Mouse (Mus musculus) bone marrow macrophage, adult 2 months (primary cell): ENCODE data around the gene Wdr70. TPM values are rescaled to one million over a fixed set of nuclear protein-coding genes. Genes with fewer than 3 reads are reported as not detected.

Experiments
- H3K27ac ChIP-seq: 2 replicates; pipeline ENCODE4 v1.5.1; 2012; ENCODE audit warnings: low read depth, low read length; ENCODE audit not compliant: insufficient read depth
- H3K4me1 ChIP-seq: 2 replicates; pipeline ENCODE4 v1.6.1; 2012; ENCODE audit warnings: low read length; ENCODE audit not compliant: control insufficient read depth, insufficient read depth
- H3K4me3 ChIP-seq: 2 replicates; pipeline ENCODE4 v1.5.1; 2012; ENCODE audit warnings: mild to moderate bottlenecking, low read length, moderate library complexity; ENCODE audit not compliant: insufficient read depth
- CTCF ChIP-seq: IDR thresholded peaks from 2 replicates; pipeline ENCODE4 v1.5.1; 2012; ENCODE audit warnings: low read depth, mild to moderate bottlenecking, low read length, moderate library complexity
- POLR2A ChIP-seq: IDR thresholded peaks from 2 replicates; pipeline ENCODE4 v1.6.1; 2012; ENCODE audit warnings: mild to moderate bottlenecking, low read depth, low read length, borderline replicate concordance
- polyA plus RNA-seq: library from polyadenylated mRNA; stranded (reverse); fragments of >200 nt; gene quantifications from 2 replicates; pipeline ENCODE4 v1.2.4, GENCODE M21; 2012; ENCODE audit not compliant: missing spikeins, insufficient read depth, insufficient read length

The Wdr70 gene
- polyA plus RNA-seq, 1 experiment, result 29.4 TPM

GRCm38 (mm10) chr15:7879956-7880355 is 219.1 kb downstream of the Wdr70 start:
- Histone ChIP-seq H3K27ac (no peak overlapping the region), H3K4me3 (no peak overlapping the region), H3K4me1 (peaks cover 32% of the 10 kb centered on the region)
- TF ChIP-seq POLR2A, result no peak
- TF ChIP-seq CTCF, result no peak

- no peak overlapping the region for H3K4me3 ChIP-seq
- TF ChIP-seq CTCF (no peak), POLR2A (no peak)
- peaks cover 32% of the 10 kb centered on the region for H3K4me1 ChIP-seq
- H3K27ac ChIP-seq, result peak overlapping the region; percentile 67
Observed at GRCm38 (mm10) chr15:7878861-7879260, 220.1 kb downstream of the Wdr70 start.

GRCm38 (mm10) chr15:7877560-7878467 is 221.2 kb downstream of the Wdr70 start:
- 0 out of 2 replicates have a peak overlapping the region, but pooled peaks have one; percentile 0 for H3K4me3 ChIP-seq
- H3K27ac ChIP-seq, result peak overlapping the region; percentile 84
- TF ChIP-seq POLR2A (no peak), CTCF (no peak)
- peaks cover 32% of the 10 kb centered on the region for H3K4me1 ChIP-seq

GRCm38 (mm10) chr15:7875879-7876278 is 223.1 kb downstream of the Wdr70 start:
- TF ChIP-seq POLR2A, result no peak
- no peak for TF ChIP-seq CTCF
- peaks cover 32% of the 10 kb centered on the region for H3K4me1 ChIP-seq
- no peak overlapping the region for H3K4me3 ChIP-seq
- H3K27ac ChIP-seq, result peak overlapping the region; percentile 84

- peaks cover 18% of the 10 kb centered on the region for H3K4me1 ChIP-seq
- H3K27ac ChIP-seq, result no peak overlapping the region
- H3K4me3 ChIP-seq, result no peak overlapping the region
- TF ChIP-seq CTCF, result no peak
Observed at GRCm38 (mm10) chr15:7872473-7872872, 226.5 kb downstream of the Wdr70 start.

- TF ChIP-seq CTCF, result no peak
- no peak for TF ChIP-seq POLR2A
- Histone ChIP-seq H3K4me3 (no peak overlapping the region), H3K27ac (no peak overlapping the region), H3K4me1 (peaks cover 28% of the 10 kb centered on the region)
Observed at GRCm38 (mm10) chr15:7865305-7865704, 233.7 kb downstream of the Wdr70 start.

GRCm38 (mm10) chr15:7863328-7863727 is 235.7 kb downstream of the Wdr70 start:
- TF ChIP-seq CTCF (no peak), POLR2A (no peak)
- H3K27ac ChIP-seq, result peak overlapping the region; percentile 26; the same call in 1 of the 2 replicates

GRCm38 (mm10) chr15:7862890-7863289 is 236.1 kb downstream of the Wdr70 start:
- no peak overlapping the region for H3K27ac ChIP-seq
- peaks cover 29% of the 10 kb centered on the region for H3K4me1 ChIP-seq
- H3K4me3 ChIP-seq, result no peak overlapping the region
- TF ChIP-seq POLR2A, result no peak
- TF ChIP-seq CTCF, result no peak

More at GRCm38 (mm10) chr15:7863328-7863727, 235.7 kb downstream of the Wdr70 start:
- Histone ChIP-seq H3K4me1 (peaks cover 28% of the 10 kb centered on the region), H3K4me3 (no peak overlapping the region)

- Histone ChIP-seq H3K4me3 (no peak overlapping the region), H3K4me1 (peaks cover 20% of the 10 kb centered on the region), H3K27ac (no peak overlapping the region)
- no peak for TF ChIP-seq CTCF
Observed at GRCm38 (mm10) chr15:7858841-7859240, 240.2 kb downstream of the Wdr70 start.

- no peak for TF ChIP-seq CTCF
- TF ChIP-seq POLR2A, result no peak
- Histone ChIP-seq H3K4me1 (peaks cover 8% of the 10 kb centered on the region), H3K4me3 (no peak overlapping the region), H3K27ac (no peak overlapping the region)
Observed at GRCm38 (mm10) chr15:7857418-7857817, 241.6 kb downstream of the Wdr70 start.

GRCm38 (mm10) chr15:7842398-7842797 is 256.6 kb downstream of the Wdr70 start:
- Histone ChIP-seq H3K4me1 (peaks cover 20% of the 10 kb centered on the region), H3K27ac (no peak overlapping the region), H3K4me3 (no peak overlapping the region)
- TF ChIP-seq POLR2A, result no peak
- TF ChIP-seq CTCF, result no peak
